Mouse (Mus musculus): ENCODE data around the gene Gm5725.
"Not testable (repeated sequence)": the region's sequence is repeated elsewhere in the genome, so short reads cannot be mapped to it uniquely, and the experiment has no call there.

The Gm5725 gene

DNA sequence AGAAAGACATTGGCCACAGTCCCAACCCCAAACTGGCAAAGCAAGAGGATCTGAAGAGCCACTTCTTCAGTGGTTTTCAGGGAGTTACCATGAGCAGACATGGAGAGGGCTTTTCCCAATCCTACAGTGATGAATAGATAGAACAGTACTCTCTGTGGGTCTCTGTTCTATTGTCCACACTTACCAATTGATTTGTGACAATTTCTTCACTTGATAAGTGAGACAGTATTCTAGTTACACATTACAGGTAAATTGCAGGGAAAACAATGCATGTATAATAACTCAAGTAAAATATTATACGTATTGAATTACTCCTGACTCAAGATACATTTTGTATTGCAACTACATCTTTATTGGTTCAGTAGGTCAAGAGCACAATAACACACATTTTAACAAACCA is at the start of gene Gm5725:
Gene Gm5725, minus strand, starts transcription at position 101 of the 400 bp plus-strand sequence.
- not testable (repeated sequence) for DNase-seq (ENCODE audit: low spot score in 2 of 2)

DNA sequence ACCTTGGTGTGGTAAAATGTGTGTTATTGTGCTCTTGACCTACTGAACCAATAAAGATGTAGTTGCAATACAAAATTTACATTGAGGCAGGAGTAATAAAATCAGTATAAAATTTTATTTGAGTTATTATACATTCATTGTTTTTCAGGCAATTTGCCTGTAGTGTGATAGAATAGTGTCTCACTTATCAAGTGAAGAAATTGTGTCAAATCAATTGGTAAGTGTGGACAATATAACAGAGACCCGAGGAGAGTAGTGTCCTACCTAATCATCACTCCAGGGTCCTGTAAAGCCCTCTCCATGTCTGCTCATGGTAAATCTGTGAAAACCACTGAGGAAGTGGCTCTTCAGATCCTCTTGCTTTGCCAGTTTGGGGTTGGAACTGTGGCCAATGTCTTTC is 12.0 kb downstream of the Gm5725 start, which contains the start of gene Vmn1r135:
Gene Vmn1r135, plus strand, starts transcription at position 301 of the 400 bp plus-strand sequence.
- DNase-seq (ENCODE audit: low spot score in 2 of 2), result not testable (repeated sequence)

DNA sequence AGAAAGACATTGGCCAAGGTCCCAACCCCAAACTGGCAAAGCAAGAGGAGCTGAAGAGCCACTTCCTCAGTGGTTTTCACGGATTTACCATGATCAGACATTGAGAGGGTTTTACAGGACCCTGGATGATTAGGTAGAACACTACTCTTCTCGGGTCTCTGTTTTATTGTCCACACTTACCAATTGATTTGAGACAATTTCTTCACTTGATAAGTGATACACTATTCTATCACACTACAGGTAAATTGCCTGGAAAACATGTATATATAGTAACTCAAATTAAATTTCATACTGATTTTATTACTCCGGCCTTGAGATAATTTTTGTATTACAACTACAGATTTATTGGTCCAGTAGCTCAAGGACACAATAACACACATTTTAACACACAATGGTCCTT is 47.4 kb downstream of the Gm5725 start, which contains the start of gene Gm4177:
Gene Gm4177, minus strand, starts transcription at position 101 of the 400 bp plus-strand sequence.
- not testable (repeated sequence) for DNase-seq (ENCODE audit: low spot score in 2 of 2)
